Mouse (Mus musculus) right cerebral cortex, postnatal 14 days (tissue): ENCODE measurements at regions not wholly inside any gene's neighbourhood (a gene's known extent, or its start where the extent isn't known, plus 50 kb on each side); places are given as distances from the start of the nearest gene placed in this dataset.

ENCODE experiments used
- DNase-seq: peaks from one replicate; pipeline ENCODE4 v3.0.0; 2022

DNA sequence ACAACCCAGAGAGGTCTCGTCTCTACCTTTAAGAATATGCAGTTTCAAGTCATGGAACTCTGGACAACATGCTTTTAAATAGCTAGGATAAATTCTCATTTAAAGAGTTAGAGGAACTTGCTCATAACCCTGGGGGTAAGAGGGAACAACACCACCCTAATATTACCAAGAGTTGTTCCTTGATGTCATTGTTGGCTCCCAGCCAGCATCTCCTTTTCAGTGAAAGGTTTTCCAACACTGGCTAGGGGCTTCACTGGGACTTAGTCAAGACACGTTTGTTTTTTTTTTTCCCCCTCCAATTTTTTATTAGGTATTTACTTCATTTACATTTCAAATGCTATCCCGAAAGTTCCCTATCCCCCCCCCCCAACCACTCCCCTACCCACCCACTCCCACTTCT, 163.1 kb upstream of the Tnp1 start:
- no peak for DNase-seq

DNA sequence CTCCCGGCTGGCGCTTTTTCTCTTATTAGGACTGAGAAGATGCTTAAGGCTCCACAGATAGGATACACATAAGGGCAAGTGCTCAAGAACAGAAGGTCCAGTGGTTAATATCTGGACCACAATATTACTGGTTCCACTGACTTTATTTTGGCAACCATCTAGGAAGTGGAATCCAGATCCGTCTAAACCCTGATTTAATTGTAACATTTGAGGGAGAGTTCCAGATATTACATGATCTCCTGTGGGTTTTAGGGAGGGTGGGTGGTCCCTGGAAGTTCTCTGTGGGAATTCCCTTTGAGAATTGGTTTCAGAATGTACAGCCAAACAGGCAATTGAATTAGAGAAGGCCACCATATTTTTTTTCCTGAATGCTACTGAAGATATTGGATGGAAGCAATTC, 161.4 kb upstream of the Tnp1 start:
- no peak for DNase-seq

DNA sequence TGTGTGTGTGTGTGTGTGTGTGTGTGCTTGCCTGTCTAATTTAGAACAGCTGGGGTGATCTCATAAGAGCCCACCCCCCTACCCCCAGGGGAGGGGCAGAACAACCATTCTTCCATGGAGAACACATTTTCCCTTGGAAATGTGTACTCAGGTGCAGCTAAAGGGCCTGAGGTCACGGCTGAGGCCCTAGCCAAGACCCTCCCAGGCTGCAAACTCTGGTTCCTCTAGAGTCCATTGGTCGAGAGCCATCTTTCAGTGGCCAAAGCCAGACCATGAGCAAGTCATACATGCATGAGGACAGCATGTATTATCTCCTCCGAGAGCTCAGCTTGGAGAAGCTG, 154.9 kb upstream of the Tnp1 start:
- DNase-seq, result no peak

DNA sequence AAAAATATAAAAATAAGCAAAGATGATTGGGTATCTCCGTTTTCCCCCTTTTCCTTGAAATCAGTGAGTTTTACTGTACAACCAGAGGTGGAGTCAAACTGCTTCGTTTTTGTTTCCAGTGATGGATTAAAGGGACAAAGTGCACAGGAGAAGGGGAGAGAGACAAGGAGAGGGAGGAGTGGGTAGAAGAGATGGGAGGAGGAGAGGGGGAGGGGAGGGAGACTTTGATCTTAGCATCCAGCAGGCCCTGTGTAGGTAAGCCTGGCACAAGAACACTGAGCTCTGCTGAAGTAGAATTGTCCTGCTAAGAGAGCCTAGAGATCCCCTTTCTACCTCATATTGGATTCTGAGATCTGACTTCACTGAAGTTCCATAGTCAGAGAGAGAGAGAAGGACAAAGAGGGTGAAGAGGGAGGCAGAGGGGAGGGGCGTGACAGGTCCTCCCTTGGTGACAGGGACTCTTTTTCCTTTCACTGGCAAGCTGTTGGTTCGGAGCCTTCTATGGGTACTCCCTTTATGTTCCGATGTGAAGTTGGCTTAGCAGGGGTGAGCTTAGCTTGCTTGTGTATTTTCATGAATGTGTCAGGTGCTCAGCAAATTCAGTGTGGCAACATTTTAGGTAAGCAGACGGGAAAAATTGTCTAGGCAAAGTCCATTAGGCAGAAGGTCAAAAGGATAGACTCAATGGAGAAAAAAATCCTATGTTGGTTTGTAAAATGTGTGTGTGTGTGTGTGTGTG, 154.4 kb upstream of the Tnp1 start:
- DNase-seq, result no peak

DNA sequence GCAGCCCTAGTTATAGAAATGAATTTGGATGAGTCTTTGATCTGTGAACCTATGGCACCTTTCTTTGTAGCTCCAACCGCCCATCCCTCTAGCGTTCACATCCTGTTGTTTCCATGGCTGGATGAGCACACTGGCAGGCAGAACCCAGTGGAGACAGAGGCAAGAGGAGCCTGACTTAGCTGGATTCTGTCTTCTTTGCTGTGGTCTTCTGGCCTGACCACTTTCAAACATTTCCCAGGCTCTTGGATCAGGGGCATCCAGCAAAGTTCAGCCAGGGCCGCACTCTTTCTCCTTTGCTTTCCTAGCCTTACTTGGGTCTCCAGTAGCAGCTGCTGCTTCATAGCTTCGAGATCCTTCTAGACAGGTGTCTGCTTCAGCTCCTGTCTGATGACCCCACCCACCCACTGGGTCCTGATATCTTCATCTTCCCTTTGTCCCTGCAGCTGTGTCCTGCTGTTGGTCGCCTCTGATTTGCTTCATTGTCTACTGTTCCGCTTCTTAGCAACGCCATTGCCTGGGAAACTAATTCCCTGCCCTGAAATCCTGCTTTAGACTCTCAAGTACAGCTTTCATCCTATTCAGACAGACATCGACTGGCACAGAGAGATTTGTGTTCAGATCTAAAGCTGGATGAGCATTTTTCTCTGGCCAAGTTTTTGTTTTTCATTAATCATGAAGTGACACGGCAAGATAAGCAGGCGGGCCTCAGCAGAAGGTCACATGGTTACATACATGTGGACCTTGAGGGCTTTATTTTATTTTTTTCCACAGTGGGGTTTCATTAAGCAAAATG, 153.6 kb upstream of the Tnp1 start:
- no peak for DNase-seq

DNA sequence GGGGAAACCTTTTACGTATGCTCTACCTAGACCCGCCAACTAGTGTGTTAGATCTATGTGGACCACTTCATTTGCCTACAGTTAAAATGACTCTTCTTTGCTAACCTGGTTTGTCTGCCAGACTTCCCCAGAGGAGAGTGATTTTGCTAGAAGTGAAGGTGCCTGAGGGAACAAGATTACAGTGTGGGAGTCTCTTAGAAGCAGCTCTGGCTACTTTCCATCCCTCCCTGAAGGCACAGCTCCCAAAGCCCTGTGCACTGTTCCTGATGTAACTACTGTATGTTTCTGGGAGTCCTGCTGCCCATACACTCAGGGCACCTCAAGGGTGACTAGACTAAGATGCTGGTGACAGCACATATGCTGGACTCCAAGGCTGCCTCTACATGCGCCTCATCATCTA, 144.5 kb upstream of the Tnp1 start:
- DNase-seq, result no peak

DNA sequence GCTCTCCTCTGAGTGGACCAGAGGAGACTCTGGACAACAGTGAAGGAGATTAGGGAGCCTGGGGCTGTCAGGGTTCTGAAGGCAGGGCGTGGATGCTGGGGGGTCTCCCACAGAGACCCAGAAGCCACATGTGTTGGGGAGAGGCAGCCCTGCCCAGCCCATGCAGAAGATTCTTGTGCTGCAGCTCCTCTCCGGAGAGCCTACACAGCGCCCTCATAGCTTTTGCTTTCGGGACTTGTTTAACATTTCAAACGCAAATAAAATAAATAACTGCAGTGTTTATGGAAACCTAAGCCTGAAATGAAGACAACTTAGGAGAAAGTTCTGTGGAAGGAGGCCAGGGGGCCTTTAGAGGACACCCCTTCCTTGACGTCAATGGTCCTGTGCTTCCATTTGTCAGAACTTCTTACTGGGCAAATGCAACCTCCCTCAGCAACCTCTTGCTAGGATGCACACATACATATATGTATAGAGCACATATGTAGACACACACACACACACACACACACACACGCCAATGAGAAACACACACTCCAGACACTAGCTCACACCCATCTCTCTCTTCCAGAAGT, 143.8 kb upstream of the Tnp1 start:
- DNase-seq, result no peak

DNA sequence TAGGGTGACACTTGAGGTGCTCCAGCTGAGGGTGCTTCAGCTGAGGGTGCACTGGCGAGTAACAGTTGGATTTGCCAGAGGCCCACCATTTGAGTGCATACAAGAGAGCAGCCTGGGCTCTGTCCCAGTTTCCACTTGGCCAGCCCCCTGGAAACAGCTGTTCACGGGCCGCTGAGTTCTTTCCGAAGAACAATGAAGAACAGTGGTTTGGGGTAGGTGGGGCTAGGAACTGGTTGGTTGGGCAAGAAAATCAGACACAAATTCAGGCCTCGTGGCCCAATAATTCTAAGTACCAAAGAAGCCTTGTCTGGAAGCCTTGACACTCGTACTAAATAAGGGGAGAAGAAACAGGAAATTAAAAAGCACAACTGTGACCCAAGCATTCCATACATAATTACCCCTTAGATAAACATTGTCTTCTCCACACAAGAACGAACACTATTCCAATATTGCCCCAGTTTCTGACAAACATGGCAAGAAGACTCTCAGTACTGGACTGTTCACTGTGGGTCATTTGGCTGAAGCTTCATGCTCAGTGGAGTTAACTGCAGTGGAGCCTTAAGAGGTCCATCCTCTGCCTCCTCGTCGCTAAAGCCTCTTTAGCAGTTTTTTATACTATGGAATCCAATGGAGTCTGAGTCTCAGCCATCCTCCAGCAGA, 137.9 kb upstream of the Tnp1 start:
- no peak for DNase-seq

DNA sequence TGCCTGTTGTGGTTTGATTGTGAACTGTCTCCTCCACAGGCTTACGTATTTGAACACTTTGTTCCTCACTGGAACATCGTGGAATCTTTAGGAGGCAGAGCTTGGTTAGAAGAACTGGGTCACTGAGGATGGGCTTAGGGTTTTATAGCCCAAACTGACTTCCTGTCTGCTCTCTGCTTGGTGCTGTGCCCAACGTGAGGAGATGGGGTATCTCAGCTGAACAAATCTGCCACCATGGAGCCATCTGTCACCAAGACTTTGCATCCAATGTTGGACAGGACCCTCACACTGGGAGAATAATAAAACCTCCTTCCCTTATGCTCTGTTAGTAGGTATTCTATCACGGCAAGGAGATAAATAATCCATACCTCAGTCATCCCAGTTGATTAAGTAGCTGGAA, 134.2 kb upstream of the Tnp1 start:
- DNase-seq, result no peak

DNA sequence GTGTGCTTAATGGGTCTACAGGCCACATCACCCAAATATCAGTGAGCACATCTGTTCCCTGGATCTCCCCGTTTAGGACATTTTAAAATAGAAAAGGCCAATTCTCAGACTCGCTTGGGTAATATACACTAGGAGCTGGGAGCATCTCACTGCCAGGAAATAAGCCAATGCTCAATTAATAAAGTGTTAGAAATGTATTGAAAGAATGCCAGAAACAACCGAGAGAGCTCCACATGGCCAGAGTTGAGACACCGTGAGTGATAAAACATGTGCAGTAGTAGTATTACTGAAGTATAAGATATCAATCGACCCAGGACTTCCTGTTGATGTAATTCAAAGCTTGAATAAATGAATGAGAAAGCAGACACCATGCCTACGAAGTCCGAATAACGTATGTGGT, 127.1 kb upstream of the Tnp1 start:
- no peak for DNase-seq

DNA sequence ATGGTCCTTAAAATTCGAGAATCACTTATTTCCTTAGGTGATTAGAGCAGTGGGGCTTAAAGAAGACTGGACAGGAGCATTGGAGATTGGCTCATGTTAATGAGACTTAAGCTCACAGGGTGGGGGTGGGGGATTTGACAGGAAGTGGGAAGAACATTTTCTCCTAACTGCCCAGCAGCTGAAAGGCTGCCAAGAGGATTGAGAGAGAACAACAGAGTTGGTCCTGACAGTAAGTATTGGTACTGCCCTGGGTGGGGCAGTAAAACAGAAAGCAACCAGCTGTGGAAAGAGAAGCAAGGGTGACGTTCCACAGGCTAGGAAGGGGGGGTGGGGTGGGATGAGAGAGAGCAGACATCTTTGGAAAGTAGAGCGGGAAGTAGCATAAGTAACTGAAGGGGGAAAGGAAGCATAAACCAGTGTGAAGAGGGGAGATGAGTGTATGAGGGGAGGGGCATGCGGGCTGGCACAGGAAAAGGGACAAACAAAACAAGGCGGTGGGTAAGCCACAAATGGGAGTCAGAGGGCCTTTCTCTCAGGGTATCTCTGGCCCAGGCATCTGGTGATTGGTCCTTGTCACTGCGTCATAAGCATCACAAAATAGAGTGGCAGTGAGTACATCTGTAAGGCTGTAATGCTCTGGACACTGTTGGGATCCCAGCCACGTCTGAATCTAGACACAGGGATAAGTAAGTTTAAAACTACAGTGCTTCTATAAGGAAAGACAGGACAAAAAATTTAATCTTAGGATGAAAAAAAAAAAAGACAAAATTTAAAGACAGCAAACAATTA, 125.0 kb upstream of the Tnp1 start:
- DNase-seq, result no peak

DNA sequence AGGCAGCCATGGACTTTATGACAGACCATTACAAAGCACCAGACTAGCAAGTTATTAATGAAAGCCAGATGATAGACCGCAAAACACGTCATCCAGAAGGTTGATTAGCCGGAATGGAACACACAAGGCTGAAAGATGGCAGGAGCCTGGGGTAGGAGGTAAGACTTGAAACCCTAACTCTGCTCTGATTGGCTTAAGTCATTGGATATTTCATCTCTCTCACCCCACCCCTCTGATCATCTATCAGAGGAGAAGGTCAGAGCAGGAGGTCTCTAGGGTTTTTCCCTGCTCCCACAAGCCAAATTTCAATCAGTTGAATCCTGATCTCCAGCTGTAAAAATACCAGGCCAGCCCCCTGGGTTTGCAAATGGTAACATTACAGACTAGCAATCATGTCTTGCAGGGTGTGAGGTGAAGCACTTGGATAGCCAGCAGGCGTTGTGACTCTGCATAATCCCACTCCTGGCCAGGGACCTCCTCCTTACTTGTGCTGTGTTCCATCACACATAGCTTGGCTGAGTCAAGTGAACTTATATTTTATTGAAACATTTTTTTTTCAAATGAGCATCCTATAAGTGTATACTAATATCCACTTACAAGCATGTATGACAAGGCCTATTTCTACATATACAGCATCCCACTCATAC, 114.6 kb upstream of the Tnp1 start:
- no peak for DNase-seq

DNA sequence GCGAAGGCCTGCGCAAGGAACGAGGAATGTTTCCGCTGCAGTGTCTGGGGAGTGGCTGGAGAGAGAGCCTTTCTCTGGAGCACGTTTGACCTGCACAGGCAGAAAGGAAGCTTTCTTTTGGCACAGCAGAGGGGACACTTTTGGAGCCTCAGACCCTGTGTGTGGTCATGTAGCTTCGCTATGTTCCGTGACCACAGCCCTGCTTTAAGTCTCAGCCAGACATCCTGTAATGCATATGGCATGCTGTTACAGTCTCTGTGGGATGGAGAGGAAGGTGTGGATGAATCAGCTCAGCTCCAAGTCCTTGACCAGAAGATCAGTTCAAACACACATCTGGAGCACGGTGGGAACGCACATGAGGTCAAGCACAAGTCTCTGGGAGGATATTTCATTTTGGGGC, 107.3 kb upstream of the Tnp1 start:
- no peak for DNase-seq

DNA sequence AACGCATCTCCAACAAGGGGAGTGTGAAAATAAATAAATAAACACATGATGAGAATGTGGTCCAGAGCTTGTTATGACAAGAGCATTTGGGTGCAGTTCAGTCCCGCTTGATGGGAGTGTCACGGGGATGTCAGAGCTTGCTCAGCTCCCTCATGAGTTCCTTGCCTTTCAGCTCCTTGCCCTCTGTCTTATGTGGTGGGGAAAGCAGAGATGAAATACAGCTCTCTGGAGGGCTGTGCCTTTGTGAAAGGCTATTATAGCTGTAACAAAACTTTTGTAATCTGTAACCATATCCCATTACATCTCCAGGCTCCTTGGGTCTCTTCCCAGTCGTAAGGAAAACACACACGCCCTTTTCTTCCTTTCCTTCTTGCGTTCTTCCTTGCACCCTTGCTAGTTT, 103.0 kb upstream of the Tnp1 start:
- no peak for DNase-seq

DNA sequence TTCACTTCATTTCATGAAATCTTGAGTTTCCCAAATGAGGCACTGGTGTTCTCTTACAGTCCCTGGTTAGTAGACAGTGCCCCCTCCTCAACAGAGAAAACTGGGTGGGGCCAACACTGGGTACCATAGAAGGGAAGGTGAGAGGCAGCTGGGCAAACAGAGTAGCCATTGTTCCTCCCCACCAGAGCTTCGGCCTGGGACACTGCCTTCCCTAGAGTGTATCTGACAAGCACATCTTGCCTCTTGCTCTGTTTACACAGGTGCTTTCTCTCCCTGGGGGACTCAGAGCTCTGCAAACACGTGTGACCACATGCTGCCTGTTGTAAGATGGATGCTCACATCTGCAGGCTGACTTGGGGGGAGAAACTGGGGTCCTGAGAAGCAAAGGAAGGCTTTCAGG, 100.8 kb upstream of the Tnp1 start:
- DNase-seq, result no peak

DNA sequence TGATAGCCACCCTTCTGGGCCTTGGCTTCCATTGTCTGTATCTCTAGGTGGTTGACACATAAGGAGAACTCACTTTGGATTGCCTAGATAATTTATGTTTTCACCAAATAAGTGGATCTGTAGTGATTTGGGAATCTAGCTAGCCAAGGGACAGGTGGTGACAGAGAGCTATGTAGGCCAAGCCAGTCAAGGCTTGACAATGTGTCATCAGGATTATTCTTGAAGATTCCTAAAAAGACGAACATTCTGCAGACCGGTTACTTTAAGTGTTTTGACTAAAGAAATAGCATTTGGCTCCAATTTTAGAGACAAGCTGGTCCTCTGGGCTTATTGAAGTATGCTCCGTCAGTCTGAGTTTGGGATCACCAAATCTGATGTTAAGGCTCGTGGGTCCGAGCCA, 100.1 kb upstream of the Tnp1 start:
- DNase-seq, result no peak

DNA sequence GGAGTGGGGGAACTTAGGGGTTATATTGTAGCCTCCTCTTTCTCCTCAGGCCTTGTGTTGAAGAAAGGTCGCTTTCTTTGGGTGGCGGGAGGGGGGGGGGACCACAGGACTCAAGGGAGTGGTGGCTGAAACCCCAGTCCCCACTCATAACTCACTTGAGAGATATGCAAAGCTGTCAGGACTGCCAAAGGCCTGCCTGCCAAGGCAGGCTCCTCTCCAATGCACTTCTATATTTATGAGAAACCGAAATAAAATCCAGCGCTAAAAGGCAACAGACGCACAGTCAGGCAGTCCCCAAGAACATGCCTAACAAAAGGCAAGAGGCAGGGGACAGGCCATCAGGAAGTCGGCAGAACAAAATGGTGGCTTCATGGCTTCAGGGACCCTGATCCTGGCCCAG, 97.4 kb upstream of the Tnp1 start:
- DNase-seq, result no peak

DNA sequence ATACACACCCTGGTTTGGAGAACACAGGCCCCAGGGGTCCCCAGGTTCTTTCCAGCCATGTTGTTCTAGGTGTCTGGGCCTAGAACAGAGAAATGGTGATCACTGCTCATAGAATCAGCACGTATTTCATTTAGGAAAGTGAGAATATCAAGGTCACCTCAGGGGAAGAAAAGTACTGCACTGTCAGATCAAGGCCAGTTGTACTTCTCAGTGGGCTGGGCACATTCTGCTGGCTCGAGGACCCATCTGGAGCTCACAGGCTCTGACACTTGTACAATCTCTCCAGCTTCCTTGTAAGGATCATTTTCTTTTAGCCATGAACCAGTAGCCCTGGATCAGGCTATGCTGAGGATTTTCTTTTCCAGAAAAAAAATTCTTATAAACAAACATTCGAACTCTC, 97.0 kb upstream of the Tnp1 start:
- no peak for DNase-seq

DNA sequence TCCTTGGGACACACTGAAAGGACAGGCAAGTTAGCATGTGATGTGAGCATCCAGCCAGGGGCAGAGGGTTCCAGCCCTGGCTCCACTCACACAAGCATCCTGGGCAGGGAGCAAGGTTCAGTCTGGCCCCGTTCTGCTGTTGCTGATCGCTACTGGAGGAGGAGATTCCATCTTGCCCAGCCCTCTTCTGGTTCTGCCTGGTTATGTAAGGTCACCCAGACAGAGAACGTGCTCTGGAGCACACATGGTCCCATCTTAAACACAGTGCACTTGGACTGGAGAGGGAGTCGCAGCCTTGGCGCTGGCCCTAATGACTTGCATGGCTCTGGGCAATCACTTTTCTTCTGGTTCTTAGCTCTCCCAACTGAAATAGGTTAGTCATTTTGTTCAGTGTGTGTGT, 96.2 kb upstream of the Tnp1 start:
- no peak for DNase-seq

DNA sequence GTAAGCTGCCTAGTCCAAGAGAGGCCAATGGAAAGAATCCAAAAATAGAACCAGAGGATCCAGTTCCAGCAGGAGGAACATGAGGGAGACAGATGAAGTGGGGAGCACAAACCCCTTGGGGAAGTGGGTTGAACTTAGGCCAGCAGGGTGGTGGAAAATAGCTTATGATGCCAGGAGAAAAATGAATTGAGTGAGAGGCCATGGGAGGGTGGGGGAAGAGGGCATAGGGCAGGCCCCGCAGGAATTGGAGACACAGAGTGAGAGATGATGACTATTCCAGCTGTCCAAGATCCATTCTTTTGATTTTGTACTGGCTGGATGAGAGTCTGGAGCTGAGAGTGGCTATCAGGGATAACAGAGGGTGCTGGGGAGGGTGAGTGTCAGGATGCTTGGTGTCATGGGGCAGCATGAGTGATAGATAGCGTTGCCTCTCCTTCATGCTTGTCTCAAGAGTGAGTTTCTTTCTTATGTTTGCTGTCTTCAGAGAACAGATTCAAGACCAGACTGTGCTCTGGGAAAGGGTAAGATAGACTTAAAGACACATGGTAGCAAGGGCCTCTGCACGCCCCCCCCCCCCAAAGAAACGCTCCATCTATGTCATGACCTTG, 90.3 kb upstream of the Tnp1 start:
- no peak for DNase-seq

DNA sequence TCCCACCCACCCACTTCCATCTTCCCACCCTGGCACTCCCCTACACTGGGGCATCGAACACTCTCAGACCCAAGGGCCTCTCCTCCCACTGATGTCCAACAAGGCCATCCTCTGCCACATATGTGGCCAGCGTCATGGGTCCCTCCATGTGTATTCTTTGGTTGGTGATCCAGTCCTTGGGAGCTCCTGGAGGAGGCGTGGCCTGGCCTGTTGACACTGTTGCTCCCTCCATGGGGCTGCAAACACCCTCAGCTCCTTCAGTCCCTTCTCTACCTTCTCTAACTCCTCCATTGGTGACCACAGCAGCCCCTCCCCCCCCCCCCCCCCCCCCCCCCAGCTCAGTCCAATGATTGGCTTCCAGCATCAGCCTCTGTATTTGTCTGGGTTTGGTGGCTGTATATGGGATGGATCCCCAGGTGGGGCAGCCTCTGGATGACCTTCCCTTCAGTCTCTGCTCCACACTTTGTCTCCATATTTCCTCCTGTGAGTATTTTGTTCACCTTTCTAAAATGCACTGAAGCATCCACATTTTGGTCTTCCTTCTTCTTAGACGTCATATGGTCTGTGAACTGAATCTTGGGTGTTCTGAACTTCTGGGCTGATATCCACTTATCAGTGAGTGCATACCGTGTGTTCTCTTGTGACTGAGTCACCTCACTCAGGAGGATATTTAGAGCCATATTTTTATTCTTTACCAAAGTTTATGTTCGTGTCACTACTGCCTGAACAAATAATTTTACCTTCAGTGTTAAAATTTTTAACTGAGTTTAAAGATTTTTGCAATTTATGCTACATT, 82.1 kb upstream of the Tnp1 start:
- no peak for DNase-seq
